Mouse (Mus musculus): Measurements from ENCODE around the gene Lama4. TPM values are rescaled to one million over a fixed set of nuclear protein-coding genes. Genes with fewer than 3 reads are reported as not detected.

Gene Lama4
- polyA plus RNA-seq, 1 experiment, result 0.12 TPM

- Histone ChIP-seq H3K4me3 (ENCODE audit: insufficient read depth, low read length) (no peak overlapping the region), H3K4me1 (ENCODE audit: control insufficient read depth, insufficient read depth, low read length) (0 out of 2 replicates have a peak, but pooled peaks cover 2% of the 10 kb centered on the region), H3K27ac (ENCODE audit: insufficient read depth, low read depth, low read length) (no peak overlapping the region)
- no peak for TF ChIP-seq POLR2A (IDR thresholded peaks at IDR 0.05; ENCODE audit: borderline replicate concordance, low read depth, low read length)
- TF ChIP-seq CTCF (IDR thresholded peaks at IDR 0.05; ENCODE audit: low read depth, low read length), result no peak
These were observed 173.4 kb downstream of the Lama4 start for GRCm38 (mm10) chr10:39138761-39139160.

- Histone ChIP-seq H3K4me3 (ENCODE audit: insufficient read depth, low read length) (no peak overlapping the region), H3K27ac (ENCODE audit: insufficient read depth, low read depth, low read length) (no peak overlapping the region), H3K4me1 (ENCODE audit: control insufficient read depth, insufficient read depth, low read length) (no peaks in the 10 kb centered on the region)
- no peak for TF ChIP-seq POLR2A (IDR thresholded peaks at IDR 0.05; ENCODE audit: borderline replicate concordance, low read depth, low read length)
- TF ChIP-seq CTCF (IDR thresholded peaks at IDR 0.05; ENCODE audit: low read depth, low read length), result no peak
These were observed 175.5 kb downstream of the Lama4 start for GRCm38 (mm10) chr10:39140843-39141242.

- no peaks in the 10 kb centered on the region for H3K4me1 ChIP-seq (ENCODE audit: control insufficient read depth, insufficient read depth, low read length)
- H3K4me3 ChIP-seq (ENCODE audit: insufficient read depth, low read length), result no peak overlapping the region
- TF ChIP-seq POLR2A (IDR thresholded peaks at IDR 0.05; ENCODE audit: borderline replicate concordance, low read depth, low read length), result no peak
- no peak overlapping the region for H3K27ac ChIP-seq (ENCODE audit: insufficient read depth, low read depth, low read length)
These were observed 176.1 kb downstream of the Lama4 start for GRCm38 (mm10) chr10:39141401-39141800.

GRCm38 (mm10) chr10:39142216-39142615 lies 176.9 kb downstream of the Lama4 start:
- H3K27ac ChIP-seq (ENCODE audit: insufficient read depth, low read depth, low read length), result no peak overlapping the region
- no peak overlapping the region for H3K4me3 ChIP-seq (ENCODE audit: insufficient read depth, low read length)
- no peak for TF ChIP-seq POLR2A (IDR thresholded peaks at IDR 0.05; ENCODE audit: borderline replicate concordance, low read depth, low read length)
- no peak for TF ChIP-seq CTCF (IDR thresholded peaks at IDR 0.05; ENCODE audit: low read depth, low read length)
- H3K4me1 ChIP-seq (ENCODE audit: control insufficient read depth, insufficient read depth, low read length), result no peaks in the 10 kb centered on the region

GRCm38 (mm10) chr10:39156719-39157118 lies 191.4 kb downstream of the Lama4 start:
- no peak for TF ChIP-seq POLR2A (IDR thresholded peaks at IDR 0.05; ENCODE audit: borderline replicate concordance, low read depth, low read length)
- no peak for TF ChIP-seq CTCF (IDR thresholded peaks at IDR 0.05; ENCODE audit: low read depth, low read length)
- H3K27ac ChIP-seq (ENCODE audit: insufficient read depth, low read depth, low read length), result no peak overlapping the region
- peaks cover 3% of the 10 kb centered on the region; the same call in 1 of the 2 replicates for H3K4me1 ChIP-seq (ENCODE audit: control insufficient read depth, insufficient read depth, low read length)
- H3K4me3 ChIP-seq (ENCODE audit: insufficient read depth, low read length), result no peak overlapping the region

- TF ChIP-seq POLR2A (IDR thresholded peaks at IDR 0.05; ENCODE audit: borderline replicate concordance, low read depth, low read length) (no peak), CTCF (IDR thresholded peaks at IDR 0.05; ENCODE audit: low read depth, low read length) (no peak)
- H3K4me3 ChIP-seq (ENCODE audit: insufficient read depth, low read length), result no peak overlapping the region
- H3K27ac ChIP-seq (ENCODE audit: insufficient read depth, low read depth, low read length), result no peak overlapping the region
- peaks cover 3% of the 10 kb centered on the region; the same call in 1 of the 2 replicates for H3K4me1 ChIP-seq (ENCODE audit: control insufficient read depth, insufficient read depth, low read length)
These were observed 192.0 kb downstream of the Lama4 start for GRCm38 (mm10) chr10:39157321-39157720.

GRCm38 (mm10) chr10:39158306-39158705 lies 193.0 kb downstream of the Lama4 start:
- no peak overlapping the region for H3K27ac ChIP-seq (ENCODE audit: insufficient read depth, low read depth, low read length)

More at GRCm38 (mm10) chr10:39158306-39158705, 193.0 kb downstream of the Lama4 start:
- TF ChIP-seq POLR2A (IDR thresholded peaks at IDR 0.05; ENCODE audit: borderline replicate concordance, low read depth, low read length), result no peak
- no peak for TF ChIP-seq CTCF (IDR thresholded peaks at IDR 0.05; ENCODE audit: low read depth, low read length)
- Histone ChIP-seq H3K4me1 (ENCODE audit: control insufficient read depth, insufficient read depth, low read length) (peaks cover 3% of the 10 kb centered on the region; the same call in 1 of the 2 replicates), H3K4me3 (ENCODE audit: insufficient read depth, low read length) (no peak overlapping the region)

Other genes starting within 250 kb of the Lama4 start
- not detected in 2 replicates for gene Rfpl4b, start 143.7 kb upstream of the Lama4 start, polyA plus RNA-seq (2012; ENCODE audit: insufficient read depth, insufficient read length, missing spikeins)
- gene Fam229b, start 168.4 kb downstream of the Lama4 start, polyA plus RNA-seq (2012; ENCODE audit: insufficient read depth, insufficient read length, missing spikeins), result 2.9 and 5.6 TPM in 2 replicates
- 3.8 and 9.5 TPM in 2 replicates for gene Tube1, start 168.5 kb downstream of the Lama4 start, polyA plus RNA-seq (2012; ENCODE audit: insufficient read depth, insufficient read length, missing spikeins)
- not detected in 2 replicates for gene Ccn6, start 198.3 kb downstream of the Lama4 start, polyA plus RNA-seq (2012; ENCODE audit: insufficient read depth, insufficient read length, missing spikeins)